Mouse (Mus musculus): ENCODE measurements around the gene AC140267.1.

Gene AC140267.1

GRCm38 (mm10) chr15:80235535-80235934 is at the start of gene AC140267.1:
TSS of gene AC140267.1 (plus strand) at chr15:80235835.
- DNase-seq (ENCODE audit: low read depth), result no peak

- no peak for DNase-seq (ENCODE audit: low read depth)
Observed at GRCm38 (mm10) chr15:80188927-80189326, 46.7 kb upstream of the AC140267.1 start.

- DNase-seq (ENCODE audit: low read depth), result no peak
Observed at GRCm38 (mm10) chr15:80190075-80190474, 45.6 kb upstream of the AC140267.1 start.

- no peak for DNase-seq (ENCODE audit: low read depth)
Observed at GRCm38 (mm10) chr15:80191585-80192245, 43.9 kb upstream of the AC140267.1 start.

GRCm38 (mm10) chr15:80192246-80192585 is 43.4 kb upstream of the AC140267.1 start:
- DNase-seq (ENCODE audit: low read depth), result peak; percentile 81

- no peak for DNase-seq (ENCODE audit: low read depth)
Observed at GRCm38 (mm10) chr15:80192847-80193246, 42.8 kb upstream of the AC140267.1 start.

- no peak for DNase-seq (ENCODE audit: low read depth)
Observed at GRCm38 (mm10) chr15:80199556-80199955, 36.1 kb upstream of the AC140267.1 start.

- DNase-seq (ENCODE audit: low read depth), result no peak
Observed at GRCm38 (mm10) chr15:80202111-80202775, 33.4 kb upstream of the AC140267.1 start.

GRCm38 (mm10) chr15:80203406-80203805 is 32.2 kb upstream of the AC140267.1 start:
- peak; percentile 72 for DNase-seq (ENCODE audit: low read depth)

- DNase-seq (ENCODE audit: low read depth), result no peak
Observed at GRCm38 (mm10) chr15:80206057-80206565, 29.5 kb upstream of the AC140267.1 start.

GRCm38 (mm10) chr15:80208446-80208845 is 27.2 kb upstream of the AC140267.1 start:
- no peak for DNase-seq (ENCODE audit: low read depth)

- no peak for DNase-seq (ENCODE audit: low read depth)
Observed at GRCm38 (mm10) chr15:80213688-80214087, 21.9 kb upstream of the AC140267.1 start.

- DNase-seq (ENCODE audit: low read depth), result peak; percentile 82
Observed at GRCm38 (mm10) chr15:80215716-80216479, 19.7 kb upstream of the AC140267.1 start.

GRCm38 (mm10) chr15:80216480-80216820 is 19.2 kb upstream of the AC140267.1 start:
- DNase-seq (ENCODE audit: low read depth), result no peak

- no peak for DNase-seq (ENCODE audit: low read depth)
Observed at GRCm38 (mm10) chr15:80217476-80217875, 18.2 kb upstream of the AC140267.1 start.

GRCm38 (mm10) chr15:80219211-80219610 is 16.4 kb upstream of the AC140267.1 start:
- DNase-seq (ENCODE audit: low read depth), result peak; percentile 96

- DNase-seq (ENCODE audit: low read depth), result peak; percentile 67
Observed at GRCm38 (mm10) chr15:80219705-80220657, 15.7 kb upstream of the AC140267.1 start.

GRCm38 (mm10) chr15:80221031-80221430 is 14.6 kb upstream of the AC140267.1 start:
- peak; percentile 78 for DNase-seq (ENCODE audit: low read depth)

- DNase-seq (ENCODE audit: low read depth), result peak; percentile 29
Observed at GRCm38 (mm10) chr15:80223751-80224150, 11.9 kb upstream of the AC140267.1 start.

- DNase-seq (ENCODE audit: low read depth), result peak; percentile 92
Observed at GRCm38 (mm10) chr15:80225208-80225607, 10.4 kb upstream of the AC140267.1 start.

GRCm38 (mm10) chr15:80225796-80226195 is 9.8 kb upstream of the AC140267.1 start:
- DNase-seq (ENCODE audit: low read depth), result peak; percentile 87

Data from induced T-regulatory cell, adult 2 months (primary cell).